Mouse (Mus musculus) kidney, adult 18-20 months (tissue): Measurements from ENCODE around the gene Safb.
A peak's percentile ranks its signal among the peaks of the same experiment; 100 is the strongest.

Experiments
- DNase-seq: peaks from one replicate; pipeline ENCODE4 v3.0.0; 2021

The Safb gene

GRCm38 (mm10) chr17:56584257-56585130 is at the start of gene Safb, which contains the start of gene Safb2:
Safb (plus strand) TSS chr17:56584825.
Safb2 (minus strand) TSS chr17:56584585.
- DNase-seq: peak; percentile 98

GRCm38 (mm10) chr17:56536192-56536591 is 48.4 kb upstream of the Safb start:
- DNase-seq: no peak

- no peak for DNase-seq
Observed at GRCm38 (mm10) chr17:56536874-56537273, 47.8 kb upstream of the Safb start.

- DNase-seq: no peak
Observed at GRCm38 (mm10) chr17:56537912-56538311, 46.7 kb upstream of the Safb start.

- no peak for DNase-seq
Observed at GRCm38 (mm10) chr17:56540562-56540975, 44.1 kb upstream of the Safb start.

- DNase-seq: no peak
Observed at GRCm38 (mm10) chr17:56542736-56543135, 41.9 kb upstream of the Safb start.

- no peak for DNase-seq
Observed at GRCm38 (mm10) chr17:56543684-56544224, 40.9 kb upstream of the Safb start.

GRCm38 (mm10) chr17:56544699-56545387 is 39.8 kb upstream of the Safb start:
- DNase-seq: no peak

- no peak for DNase-seq
Observed at GRCm38 (mm10) chr17:56545945-56546344, 38.7 kb upstream of the Safb start.

- DNase-seq: no peak
Observed at GRCm38 (mm10) chr17:56546576-56546975, 38.0 kb upstream of the Safb start.

GRCm38 (mm10) chr17:56547116-56547845 is 37.3 kb upstream of the Safb start:
- no peak for DNase-seq

- DNase-seq: no peak
Observed at GRCm38 (mm10) chr17:56547846-56548604, 36.6 kb upstream of the Safb start.

- no peak for DNase-seq
Observed at GRCm38 (mm10) chr17:56548605-56549105, 36.0 kb upstream of the Safb start.

- no peak for DNase-seq
Observed at GRCm38 (mm10) chr17:56550784-56551475, 33.7 kb upstream of the Safb start.

GRCm38 (mm10) chr17:56551841-56552581 is 32.6 kb upstream of the Safb start:
- DNase-seq: no peak

- DNase-seq: peak; percentile 71
Observed at GRCm38 (mm10) chr17:56552781-56553363, 31.8 kb upstream of the Safb start.

GRCm38 (mm10) chr17:56554122-56554551 is 30.5 kb upstream of the Safb start, which contains the start of gene Gm20219:
Gm20219 (minus strand) TSS chr17:56554387.
- DNase-seq: no peak

- peak; percentile 66 for DNase-seq
Observed at GRCm38 (mm10) chr17:56558448-56558847, 26.2 kb upstream of the Safb start.

- no peak for DNase-seq
Observed at GRCm38 (mm10) chr17:56559386-56559785, 25.2 kb upstream of the Safb start.

GRCm38 (mm10) chr17:56560131-56560530 is 24.5 kb upstream of the Safb start:
- no peak for DNase-seq
